Mouse (Mus musculus) heart, adult 2 months (tissue): ENCODE data around the gene Mfsd5. TPM values are rescaled to one million over a fixed set of nuclear protein-coding genes. Genes with fewer than 3 reads are reported as not detected.

ENCODE experiments used
- DNase-seq, 2 experiments: peaks; one replicate each; pipeline ENCODE4 v3.0.0; 2021
- H3K27ac ChIP-seq: fragments of 200-600 bp; 2 replicates; pipeline ENCODE4 v1.8.1; 2022
- H3K27me3 ChIP-seq: fragments of 200-500 bp; 2 replicates; pipeline ENCODE4 v1.6.1; 2012; ENCODE audit warnings: mild to moderate bottlenecking, low read length, inconsistent platforms, mixed read lengths; ENCODE audit not compliant: control insufficient read depth, insufficient read depth
- H3K36me3 ChIP-seq: fragments of 200-500 bp; 2 replicates; pipeline ENCODE4 v1.6.1; 2012; ENCODE audit warnings: low read length, inconsistent platforms; ENCODE audit not compliant: control insufficient read depth, insufficient read depth
- H3K4me1 ChIP-seq: fragments of 200-500 bp; 2 replicates; pipeline ENCODE4 v1.6.1; 2011; ENCODE audit warnings: low read length; ENCODE audit not compliant: control insufficient read depth, insufficient read depth
- H3K4me3 ChIP-seq: fragments of 200-600 bp; 2 replicates; pipeline ENCODE4 v1.8.1; 2022
- H3K79me2 ChIP-seq: fragments of 200-500 bp; replicated peaks from 2 replicates; pipeline ENCODE4 v1.6.1; 2012; ENCODE audit warnings: mild to moderate bottlenecking, inconsistent platforms, low read length, moderate library complexity, mixed read lengths; ENCODE audit not compliant: control insufficient read depth, insufficient read depth
- H3K9ac ChIP-seq: fragments of 200-500 bp; 2 replicates; pipeline ENCODE4 v1.6.1; 2012; ENCODE audit warnings: low read depth, mild to moderate bottlenecking, control low read depth, inconsistent platforms, low read length, mixed read lengths
- CTCF ChIP-seq: fragments of 200-600 bp; IDR thresholded peaks from 2 replicates; pipeline ENCODE4 v1.8.1; 2022; ENCODE audit warnings: antibody characterized with exemption, mild to moderate bottlenecking, moderate library complexity
- EP300 ChIP-seq: fragments of 200-500 bp; IDR thresholded peaks from 2 replicates; pipeline ENCODE4 v1.6.1; 2011; ENCODE audit warnings: low read depth, low read length, control low read depth; ENCODE audit not compliant: insufficient read depth
- POLR2A ChIP-seq: fragments of 200-500 bp; IDR thresholded peaks from 2 replicates; pipeline ENCODE4 v1.6.1; 2011; ENCODE audit warnings: mild to moderate bottlenecking, low read depth, low read length, control low read depth; ENCODE audit not compliant: insufficient read depth
- WGBS: fragments of 180-500 bp; shearing (Covaris S2); methylation state at CpG from one replicate; pipeline ENCODE4 v1.1.7; 2018; 5-methylcytosine and 5-hydroxymethylcytosine counted together
- intact Hi-C: fragments of 180-260 bp; cut with DNase I; formaldehyde crosslinking; loops from one replicate; pipeline ENCODE4 v1.15.1; 2025
- polyA plus RNA-seq: library from polyadenylated mRNA; depleted of rRNA; stranded (reverse); fragments of >200 nt; gene quantifications from 2 replicates; pipeline ENCODE4 v1.2.3, GENCODE M21; 2012; rRNA removed
- total RNA-seq, 2 experiments: library from RNA; stranded (reverse); gene quantifications; 2 replicates each; pipeline ENCODE4 v1.2.3; 2021

Gene Mfsd5
- total and polyA plus RNA-seq, 3 experiments = 17.0 to 37.8 (median 19.4) TPM

- TF ChIP-seq POLR2A = no peak
- TF ChIP-seq CTCF = peak; percentile 92
- TF ChIP-seq EP300 = peak; percentile 85
- Histone ChIP-seq H3K4me3 (no peak overlapping the region), H3K27ac (peak overlapping the region; percentile 55; the same call in 1 of the 2 replicates), H3K79me2 (no peaks in the 10 kb centered on the region), H3K36me3 (no peaks in the 10 kb centered on the region), H3K4me1 (peaks cover 2% of the 10 kb centered on the region; the same call in 1 of the 2 replicates), H3K27me3 (no peaks in the 10 kb centered on the region), H3K9ac (no peak overlapping the region)
- intact Hi-C loops = loop anchor here (1.0 to 5.0 kb wide), 3 partner anchors 29 to 139 kb away; no protein-coding TSS in a partner anchor
- DNase-seq = peak; percentile 72 to 73
- WGBS = 86% methylated on average over 6 of the region's 6 CpGs
These were observed 37.0 kb downstream of the Mfsd5 start for GRCm38 (mm10) chr15:102316263-102316662.

- no peak for TF ChIP-seq EP300
- peak; percentile 38 for TF ChIP-seq CTCF
- no peak for TF ChIP-seq POLR2A
- H3K4me1 ChIP-seq = peaks cover 2% of the 10 kb centered on the region
- peak overlapping the region; percentile 62 for H3K27ac ChIP-seq
- peak in 1 of 2 experiments; percentile 21 for DNase-seq
- H3K9ac ChIP-seq = no peak overlapping the region
- no peaks in the 10 kb centered on the region for H3K79me2 ChIP-seq
- intact Hi-C loops = no loop called here
- WGBS = 78% methylated on average over 12 of the region's 12 CpGs
- no peaks in the 10 kb centered on the region for H3K36me3 ChIP-seq
- no peaks in the 10 kb centered on the region for H3K27me3 ChIP-seq
- peak overlapping the region; percentile 51 for H3K4me3 ChIP-seq
These were observed 45.6 kb downstream of the Mfsd5 start for GRCm38 (mm10) chr15:102324654-102325473.

DNA sequence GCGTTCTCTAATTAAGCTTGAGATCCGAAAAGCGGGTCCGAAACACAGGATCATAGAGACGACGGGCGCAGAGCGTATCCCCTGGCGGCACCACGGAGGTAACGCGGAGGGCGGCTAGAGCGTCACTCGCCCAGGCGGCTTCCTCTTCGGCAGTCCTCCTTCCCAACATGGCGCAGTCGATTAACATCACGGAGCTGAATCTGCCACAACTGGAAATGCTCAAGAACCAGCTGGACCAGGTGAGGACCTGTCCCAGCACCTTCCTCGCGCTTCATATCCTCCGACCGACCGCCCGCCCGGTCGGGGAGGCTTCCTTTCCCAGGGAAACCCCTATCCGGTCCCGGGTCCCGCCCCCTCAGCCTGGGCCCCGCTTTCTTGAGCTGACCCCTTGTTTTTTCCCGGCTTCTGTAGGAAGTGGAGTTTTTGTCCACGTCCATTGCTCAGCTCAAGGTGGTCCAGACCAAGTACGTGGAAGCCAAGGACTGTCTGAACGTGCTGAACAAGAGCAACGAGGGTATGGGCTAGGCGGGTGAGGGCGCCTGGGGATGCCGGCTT lies 46.8 kb downstream of the Mfsd5 start, which contains the start of gene Pfdn5:
Gene Pfdn5, plus strand, starts transcription at position 95 of the 555 bp plus-strand sequence.
- DNase-seq = peak; percentile 90 to 91
- Histone ChIP-seq H3K9ac (peak within 1 kb of the TSS; percentile 93), H3K4me3 (peak within 1 kb of the TSS; percentile 70), H3K79me2 (no peaks in the 10 kb centered on the region), H3K36me3 (no peaks in the 10 kb centered on the region), H3K27me3 (no peaks in the 10 kb centered on the region), H3K4me1 (peaks cover 3% of the 10 kb centered on the region), H3K27ac (peak within 1 kb of the TSS; percentile 90)
- intact Hi-C loops = no loop called here
- under 1% methylated on average over 40 of the region's 40 CpGs for WGBS
- TF ChIP-seq CTCF = peak; percentile 74
- TF ChIP-seq POLR2A = peak; percentile 67
- TF ChIP-seq EP300 = 0 out of 2 replicates have a peak, but pooled peaks have one; percentile 41

DNA sequence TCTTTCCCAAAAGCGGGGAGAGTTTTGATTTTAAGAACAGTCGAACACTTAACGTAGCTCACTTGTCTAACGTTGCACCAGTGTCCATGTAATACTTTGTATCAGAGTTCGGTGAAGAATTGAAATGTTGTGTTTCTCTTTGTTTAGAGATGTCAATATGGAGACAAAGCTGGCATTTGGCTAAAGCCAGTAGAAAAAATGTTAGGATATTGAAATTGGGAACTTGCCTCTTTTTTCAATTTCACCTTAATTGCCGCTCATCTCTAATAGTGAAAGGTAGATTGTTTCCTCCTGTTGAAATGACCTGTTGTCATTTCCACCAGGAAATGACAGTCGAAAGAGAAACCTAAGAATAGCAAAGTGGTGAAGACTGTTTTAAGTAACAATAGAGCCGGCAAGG lies 47.6 kb downstream of the Mfsd5 start:
- Histone ChIP-seq H3K4me3 (peak overlapping the region; percentile 70), H3K9ac (peak overlapping the region; percentile 93; the same call in 1 of the 2 replicates), H3K36me3 (no peaks in the 10 kb centered on the region), H3K27me3 (no peaks in the 10 kb centered on the region), H3K79me2 (no peaks in the 10 kb centered on the region), H3K4me1 (peaks cover 5% of the 10 kb centered on the region), H3K27ac (no peak overlapping the region)
- TF ChIP-seq POLR2A = no peak
- no peak for TF ChIP-seq EP300
- no peak for TF ChIP-seq CTCF
- DNase-seq = no peak
- 32% methylated on average over 8 of the region's 8 CpGs for WGBS
- intact Hi-C loops = no loop called here

Other genes with a start within 250 kb of the Mfsd5 start
- gene Eif4b, start 205.7 kb upstream of the Mfsd5 start, total RNA-seq = 100 to 1,000 TPM; 138 to 177 TPM
- gene Eif4b, start 205.7 kb upstream of the Mfsd5 start, polyA plus RNA-seq = 50.7 and 87.9 TPM in 2 replicates
- gene Tns2, start 179.0 kb upstream of the Mfsd5 start, total RNA-seq = 100 to 1,000 TPM; 114 to 130 TPM
- 157 and 184 TPM in 2 replicates for gene Tns2, start 179.0 kb upstream of the Mfsd5 start, polyA plus RNA-seq
- gene Spryd3, start 143.2 kb upstream of the Mfsd5 start, total RNA-seq = 10 to 100 TPM; 13.4 to 14.2 TPM
- gene Spryd3, start 143.2 kb upstream of the Mfsd5 start, polyA plus RNA-seq = 23.1 and 24.2 TPM in 2 replicates
- gene Igfbp6, start 135.1 kb upstream of the Mfsd5 start, total RNA-seq = 10 to 100 TPM; 28.9 to 31.7 TPM
- gene Igfbp6, start 135.1 kb upstream of the Mfsd5 start, polyA plus RNA-seq = 47.6 and 56.1 TPM in 2 replicates
- under 1 TPM in 1 of 2 experiments, not detected in 1; 0.09 TPM for gene Soat2, start 128.9 kb upstream of the Mfsd5 start, total RNA-seq
- 0.12 and 0.16 TPM in 2 replicates for gene Soat2, start 128.9 kb upstream of the Mfsd5 start, polyA plus RNA-seq
- 10 to 100 TPM; 31.6 to 32.8 TPM for gene Zfp740, start 76.2 kb upstream of the Mfsd5 start, total RNA-seq
- gene Zfp740, start 76.2 kb upstream of the Mfsd5 start, polyA plus RNA-seq = 16.2 and 29.9 TPM in 2 replicates
- gene Csad, start 74.7 kb upstream of the Mfsd5 start, total RNA-seq = 10 to 100 TPM; 13.1 to 15.6 TPM
- 33.4 and 42.1 TPM in 2 replicates for gene Csad, start 74.7 kb upstream of the Mfsd5 start, polyA plus RNA-seq
- 1 to 10 TPM; 1.5 to 2.0 TPM for gene Itgb7, start 47.5 kb upstream of the Mfsd5 start, total RNA-seq
- 2.4 and 4.6 TPM in 2 replicates for gene Itgb7, start 47.5 kb upstream of the Mfsd5 start, polyA plus RNA-seq
- 10 to 100 TPM; 18.1 to 20.3 TPM for gene Rarg, start 21.9 kb upstream of the Mfsd5 start, total RNA-seq
- 19.9 and 26.9 TPM in 2 replicates for gene Rarg, start 21.9 kb upstream of the Mfsd5 start, polyA plus RNA-seq
- gene Gm9918, start 8.9 kb upstream of the Mfsd5 start, total RNA-seq = not detected
- 0.06 TPM in 1 of 2 replicates, not detected in the other for gene Gm9918, start 8.9 kb upstream of the Mfsd5 start, polyA plus RNA-seq
- gene Espl1, start 16.8 kb downstream of the Mfsd5 start, total RNA-seq = 1 to 10 TPM; 1.0 to 1.4 TPM
- gene Espl1, start 16.8 kb downstream of the Mfsd5 start, polyA plus RNA-seq = 1.6 and 2.4 TPM in 2 replicates
- 100 to 1,000 TPM; 287 to 351 TPM for gene Pfdn5, start 46.7 kb downstream of the Mfsd5 start, total RNA-seq
- gene Pfdn5, start 46.7 kb downstream of the Mfsd5 start, polyA plus RNA-seq = 82.0 and 160 TPM in 2 replicates
- gene Myg1, start 52.3 kb downstream of the Mfsd5 start, total RNA-seq = 10 to 100 TPM; 19.0 to 24.1 TPM
- gene Myg1, start 52.3 kb downstream of the Mfsd5 start, polyA plus RNA-seq = 27.8 and 36.7 TPM in 2 replicates
- gene Aaas, start 71.3 kb downstream of the Mfsd5 start, total RNA-seq = 10 to 100 TPM; 10.8 to 13.2 TPM
- gene Aaas, start 71.3 kb downstream of the Mfsd5 start, polyA plus RNA-seq = 22.1 and 26.2 TPM in 2 replicates
- not detected for gene Sp7, start 87.7 kb downstream of the Mfsd5 start, total RNA-seq
- gene Sp7, start 87.7 kb downstream of the Mfsd5 start, polyA plus RNA-seq = 0.06 TPM in 1 of 2 replicates, not detected in the other
- gene Sp1, start 126.7 kb downstream of the Mfsd5 start, total RNA-seq = 10 to 100 TPM; 36.5 to 41.5 TPM
- gene Sp1, start 126.7 kb downstream of the Mfsd5 start, polyA plus RNA-seq = 9.6 and 17.3 TPM in 2 replicates
- under 1 TPM; 0.36 to 0.60 TPM for gene Amhr2, start 165.9 kb downstream of the Mfsd5 start, total RNA-seq
- 0.31 and 0.44 TPM in 2 replicates for gene Amhr2, start 165.9 kb downstream of the Mfsd5 start, polyA plus RNA-seq
- gene Prr13, start 179.6 kb downstream of the Mfsd5 start, total RNA-seq = 10 to 100 TPM; 22.8 to 23.2 TPM
- gene Prr13, start 179.6 kb downstream of the Mfsd5 start, polyA plus RNA-seq = 75.5 and 78.4 TPM in 2 replicates
- 100 to 1,000 TPM; 442 to 494 TPM for gene Pcbp2, start 191.1 kb downstream of the Mfsd5 start, total RNA-seq
- 384 and 453 TPM in 2 replicates for gene Pcbp2, start 191.1 kb downstream of the Mfsd5 start, polyA plus RNA-seq
- not detected for gene Gm10337, start 224.3 kb downstream of the Mfsd5 start, total RNA-seq
- gene Gm10337, start 224.3 kb downstream of the Mfsd5 start, polyA plus RNA-seq = not detected in 2 replicates
- 1 to 10 TPM; 2.1 to 2.4 TPM for gene Map3k12, start 237.6 kb downstream of the Mfsd5 start, total RNA-seq
- 4.1 and 5.5 TPM in 2 replicates for gene Map3k12, start 237.6 kb downstream of the Mfsd5 start, polyA plus RNA-seq
- 10 to 100 TPM; 37.4 to 43.6 TPM for gene Tarbp2, start 238.7 kb downstream of the Mfsd5 start, total RNA-seq
- 79.2 and 85.0 TPM in 2 replicates for gene Tarbp2, start 238.7 kb downstream of the Mfsd5 start, polyA plus RNA-seq
- 1 to 10 TPM in 1 of 2 experiments, under 1 TPM in 1; 0.50 to 1.4 TPM for gene Npff, start 245.5 kb downstream of the Mfsd5 start, total RNA-seq
- 5.1 and 6.3 TPM in 2 replicates for gene Npff, start 245.5 kb downstream of the Mfsd5 start, polyA plus RNA-seq